Mouse (Mus musculus) heart, adult 2 months (tissue): ENCODE data around the gene P3h2.

Source experiments
- CTCF ChIP-seq: fragments of 200-600 bp; IDR thresholded peaks from 2 replicates; pipeline ENCODE4 v1.8.1; 2022; ENCODE audit warnings: antibody characterized with exemption, mild to moderate bottlenecking, moderate library complexity
- POLR2A ChIP-seq: fragments of 200-500 bp; IDR thresholded peaks from 2 replicates; pipeline ENCODE4 v1.6.1; 2011; ENCODE audit warnings: mild to moderate bottlenecking, low read depth, low read length, control low read depth; ENCODE audit not compliant: insufficient read depth

GRCm38 (mm10) chr16:25963856-25964255 is 141.7 kb downstream of the P3h2 start:
- TF ChIP-seq POLR2A (no peak), CTCF (peak; percentile 99)
